Mouse (Mus musculus): ENCODE data around the gene Tacc3. TPM values are rescaled to one million over a fixed set of nuclear protein-coding genes. Genes with fewer than 3 reads are reported as not detected.

Gene Tacc3
- polyA plus RNA-seq, 1 experiment, result 185 TPM

GRCm38 (mm10) chr5:33705612-33706349, 47.9 kb downstream of the Tacc3 start:
- H3K4me3 ChIP-seq (ENCODE audit: low read depth, low read length), result no peak overlapping the region
- H3K27ac ChIP-seq (ENCODE audit: insufficient read depth, low read length), result no peak overlapping the region
- H3K36me3 ChIP-seq (ENCODE audit: control insufficient read depth, insufficient read depth, low read length, poor library complexity, severe bottlenecking), result no peaks in the 10 kb centered on the region
- TF ChIP-seq POLR2A (IDR thresholded peaks at IDR 0.05; ENCODE audit: insufficient read depth, low read length) (no peak), CTCF (IDR thresholded peaks at IDR 0.05; ENCODE audit: low read depth, low read length) (no peak), EP300 (IDR thresholded peaks at IDR 0.05; ENCODE audit: insufficient read depth, low read depth, low read length) (no peak; the same call in 1 of the 2 replicates)
- peaks cover 7% of the 10 kb centered on the region for H3K4me1 ChIP-seq (ENCODE audit: control insufficient read depth, insufficient read depth, low read length)
- H3K27me3 ChIP-seq (ENCODE audit: control insufficient read depth, insufficient read depth, low read length, poor library complexity, severe bottlenecking), result no peaks in the 10 kb centered on the region
- H3K9ac ChIP-seq (ENCODE audit: low read depth, poor library complexity, severe bottlenecking), result no peak overlapping the region
- no peaks in the 10 kb centered on the region for H3K9me3 ChIP-seq (replicated peaks; ENCODE audit: control insufficient read depth, insufficient read depth, low read length, poor library complexity, severe bottlenecking)

- Histone ChIP-seq H3K9ac (ENCODE audit: low read depth, poor library complexity, severe bottlenecking) (no peak overlapping the region), H3K27me3 (ENCODE audit: control insufficient read depth, insufficient read depth, low read length, poor library complexity, severe bottlenecking) (no peaks in the 10 kb centered on the region), H3K27ac (ENCODE audit: insufficient read depth, low read length) (no peak overlapping the region), H3K36me3 (ENCODE audit: control insufficient read depth, insufficient read depth, low read length, poor library complexity, severe bottlenecking) (no peaks in the 10 kb centered on the region), H3K4me1 (ENCODE audit: control insufficient read depth, insufficient read depth, low read length) (peaks cover 7% of the 10 kb centered on the region), H3K9me3 (replicated peaks; ENCODE audit: control insufficient read depth, insufficient read depth, low read length, poor library complexity, severe bottlenecking) (no peaks in the 10 kb centered on the region), H3K4me3 (ENCODE audit: low read depth, low read length) (no peak overlapping the region)
- TF ChIP-seq POLR2A (IDR thresholded peaks at IDR 0.05; ENCODE audit: insufficient read depth, low read length) (no peak), CTCF (IDR thresholded peaks at IDR 0.05; ENCODE audit: low read depth, low read length) (no peak), EP300 (IDR thresholded peaks at IDR 0.05; ENCODE audit: insufficient read depth, low read depth, low read length) (no peak)
Measured at GRCm38 (mm10) chr5:33706350-33706629, 48.4 kb downstream of the Tacc3 start.

DNA sequence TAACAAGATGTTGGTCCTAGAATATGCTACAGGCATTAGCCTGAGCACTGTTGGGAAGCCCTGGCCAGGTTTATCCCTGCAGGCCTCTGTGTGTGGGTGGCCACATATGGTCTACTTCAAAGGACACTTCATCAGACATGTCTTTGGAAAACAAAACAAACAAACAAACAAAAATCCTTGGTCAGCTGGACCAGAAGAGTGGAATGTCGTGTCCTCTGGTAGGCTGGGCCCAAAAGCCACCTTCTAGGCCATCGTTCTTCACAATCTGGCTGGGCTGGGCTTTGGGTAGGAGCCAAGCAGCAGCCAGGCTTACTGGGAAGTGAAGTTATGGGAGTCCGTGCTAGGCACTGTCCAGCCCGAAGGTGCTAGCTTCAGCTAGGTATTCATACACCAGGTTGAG, 49.2 kb downstream of the Tacc3 start:
- TF ChIP-seq EP300 (IDR thresholded peaks at IDR 0.05; ENCODE audit: insufficient read depth, low read depth, low read length), result no peak
- TF ChIP-seq POLR2A (IDR thresholded peaks at IDR 0.05; ENCODE audit: insufficient read depth, low read length), result no peak
- TF ChIP-seq CTCF (IDR thresholded peaks at IDR 0.05; ENCODE audit: low read depth, low read length), result no peak
- H3K9ac ChIP-seq (ENCODE audit: low read depth, poor library complexity, severe bottlenecking), result no peak overlapping the region
- no peaks in the 10 kb centered on the region for H3K36me3 ChIP-seq (ENCODE audit: control insufficient read depth, insufficient read depth, low read length, poor library complexity, severe bottlenecking)
- peaks cover 7% of the 10 kb centered on the region for H3K4me1 ChIP-seq (ENCODE audit: control insufficient read depth, insufficient read depth, low read length)
- H3K27ac ChIP-seq (ENCODE audit: insufficient read depth, low read length), result no peak overlapping the region
- no peaks in the 10 kb centered on the region for H3K9me3 ChIP-seq (replicated peaks; ENCODE audit: control insufficient read depth, insufficient read depth, low read length, poor library complexity, severe bottlenecking)
- H3K4me3 ChIP-seq (ENCODE audit: low read depth, low read length), result no peak overlapping the region
- H3K27me3 ChIP-seq (ENCODE audit: control insufficient read depth, insufficient read depth, low read length, poor library complexity, severe bottlenecking), result no peaks in the 10 kb centered on the region

DNA sequence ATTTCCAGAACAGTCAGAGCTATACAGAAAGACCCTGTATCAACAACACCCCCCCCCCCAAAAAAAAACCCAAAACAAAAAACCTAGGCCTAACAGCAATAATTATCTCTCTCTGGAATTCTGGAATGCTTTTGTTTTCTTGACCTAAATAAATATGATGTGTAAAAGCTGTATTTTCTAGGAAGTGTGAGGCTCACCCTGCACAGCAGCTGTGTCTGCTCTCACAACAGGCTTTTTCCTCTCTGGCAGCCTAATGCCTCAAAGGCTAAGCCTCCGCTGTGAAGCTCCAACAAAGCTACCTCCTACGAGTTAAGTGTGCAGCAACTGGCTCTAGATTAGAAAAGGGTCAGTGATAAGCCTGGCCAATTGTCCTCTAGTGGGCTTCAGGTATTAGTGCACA, 51.1 kb downstream of the Tacc3 start:
- Histone ChIP-seq H3K27me3 (ENCODE audit: control insufficient read depth, insufficient read depth, low read length, poor library complexity, severe bottlenecking) (no peaks in the 10 kb centered on the region), H3K9ac (ENCODE audit: low read depth, poor library complexity, severe bottlenecking) (no peak overlapping the region), H3K27ac (ENCODE audit: insufficient read depth, low read length) (no peak overlapping the region), H3K4me3 (ENCODE audit: low read depth, low read length) (no peak overlapping the region), H3K4me1 (ENCODE audit: control insufficient read depth, insufficient read depth, low read length) (peaks cover 7% of the 10 kb centered on the region), H3K36me3 (ENCODE audit: control insufficient read depth, insufficient read depth, low read length, poor library complexity, severe bottlenecking) (no peaks in the 10 kb centered on the region), H3K9me3 (replicated peaks; ENCODE audit: control insufficient read depth, insufficient read depth, low read length, poor library complexity, severe bottlenecking) (no peaks in the 10 kb centered on the region)
- TF ChIP-seq EP300 (IDR thresholded peaks at IDR 0.05; ENCODE audit: insufficient read depth, low read depth, low read length) (no peak), CTCF (IDR thresholded peaks at IDR 0.05; ENCODE audit: low read depth, low read length) (no peak), POLR2A (IDR thresholded peaks at IDR 0.05; ENCODE audit: insufficient read depth, low read length) (no peak)

GRCm38 (mm10) chr5:33712550-33712949, 54.6 kb downstream of the Tacc3 start:
- no peaks in the 10 kb centered on the region for H3K36me3 ChIP-seq (ENCODE audit: control insufficient read depth, insufficient read depth, low read length, poor library complexity, severe bottlenecking)
- peaks cover 3% of the 10 kb centered on the region for H3K4me1 ChIP-seq (ENCODE audit: control insufficient read depth, insufficient read depth, low read length)
- H3K27me3 ChIP-seq (ENCODE audit: control insufficient read depth, insufficient read depth, low read length, poor library complexity, severe bottlenecking), result no peaks in the 10 kb centered on the region
- TF ChIP-seq CTCF (IDR thresholded peaks at IDR 0.05; ENCODE audit: low read depth, low read length) (no peak), POLR2A (IDR thresholded peaks at IDR 0.05; ENCODE audit: insufficient read depth, low read length) (no peak), EP300 (IDR thresholded peaks at IDR 0.05; ENCODE audit: insufficient read depth, low read depth, low read length) (no peak)
- H3K4me3 ChIP-seq (ENCODE audit: low read depth, low read length), result no peak overlapping the region
- no peak overlapping the region for H3K9ac ChIP-seq (ENCODE audit: low read depth, poor library complexity, severe bottlenecking)
- no peaks in the 10 kb centered on the region for H3K9me3 ChIP-seq (replicated peaks; ENCODE audit: control insufficient read depth, insufficient read depth, low read length, poor library complexity, severe bottlenecking)
- no peak overlapping the region for H3K27ac ChIP-seq (ENCODE audit: insufficient read depth, low read length)

DNA sequence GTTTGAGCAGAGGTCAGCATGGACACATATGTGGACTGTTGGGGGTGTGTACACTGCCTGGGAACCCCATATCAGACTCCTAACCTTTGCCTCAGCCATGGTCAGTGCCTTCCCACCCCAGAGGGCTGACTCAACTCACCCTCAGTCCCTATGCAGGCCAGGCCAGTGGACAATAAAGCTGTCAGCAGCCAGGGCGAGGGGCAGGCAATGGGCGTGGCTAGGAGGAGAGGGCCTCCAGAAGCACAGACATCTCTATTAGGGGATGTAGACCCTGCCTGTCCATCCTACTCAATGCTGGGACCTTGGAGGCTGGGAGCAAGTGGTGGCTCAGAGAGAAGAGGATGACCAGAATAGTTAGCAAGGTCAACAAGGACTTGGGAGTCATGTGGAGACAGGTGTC, 57.3 kb downstream of the Tacc3 start:
- Histone ChIP-seq H3K27me3 (ENCODE audit: control insufficient read depth, insufficient read depth, low read length, poor library complexity, severe bottlenecking) (no peaks in the 10 kb centered on the region), H3K9ac (ENCODE audit: low read depth, poor library complexity, severe bottlenecking) (no peak overlapping the region), H3K4me1 (ENCODE audit: control insufficient read depth, insufficient read depth, low read length) (peaks cover 3% of the 10 kb centered on the region), H3K9me3 (replicated peaks; ENCODE audit: control insufficient read depth, insufficient read depth, low read length, poor library complexity, severe bottlenecking) (no peaks in the 10 kb centered on the region), H3K27ac (ENCODE audit: insufficient read depth, low read length) (no peak overlapping the region), H3K36me3 (ENCODE audit: control insufficient read depth, insufficient read depth, low read length, poor library complexity, severe bottlenecking) (no peaks in the 10 kb centered on the region), H3K4me3 (ENCODE audit: low read depth, low read length) (no peak overlapping the region)
- TF ChIP-seq CTCF (IDR thresholded peaks at IDR 0.05; ENCODE audit: low read depth, low read length) (no peak), EP300 (IDR thresholded peaks at IDR 0.05; ENCODE audit: insufficient read depth, low read depth, low read length) (no peak), POLR2A (IDR thresholded peaks at IDR 0.05; ENCODE audit: insufficient read depth, low read length) (no peak)

Data from ES-Bruce4 (cell line).